Mouse (Mus musculus) kidney, postnatal 0 days (tissue): ENCODE results near the gene Abcc10. TPM values are rescaled to one million over a fixed set of nuclear protein-coding genes. Genes with fewer than 3 reads are reported as not detected.

ENCODE experiments used
- ATAC-seq: fragments of 200-750 bp; cut with Nextera tagmentation; replicated peaks from 2 replicates; pipeline ENCODE4 v1.8.0; 2017; ENCODE audit warnings: low read depth, moderate number of reproducible peaks, moderate TSS enrichment, moderate library complexity; ENCODE audit not compliant: low FRiP score
- DNase-seq: peaks from one replicate; pipeline ENCODE4 v3.0.0-alpha.2; 2016; ENCODE audit warnings: low spot score
- H3K27ac ChIP-seq: fragments of 300-500 bp; sonication (generic); 2 replicates; pipeline ENCODE4 v1.5.1; 2014; ENCODE audit warnings: mild to moderate bottlenecking
- H3K27me3 ChIP-seq: fragments of 300-500 bp; sonication (generic); 2 replicates; pipeline ENCODE4 v1.6.1; 2014; ENCODE audit warnings: low read length, mixed read lengths; ENCODE audit not compliant: insufficient read depth
- H3K36me3 ChIP-seq: fragments of 300-500 bp; sonication (generic); 2 replicates; pipeline ENCODE4 v1.6.1; 2014; ENCODE audit warnings: low read length, mixed read lengths; ENCODE audit not compliant: insufficient read depth
- H3K4me1 ChIP-seq: fragments of 300-500 bp; sonication (generic); replicated peaks from 2 replicates; pipeline ENCODE4 v1.6.1; 2014; ENCODE audit warnings: antibody characterized with exemption, low read length, mixed read lengths; ENCODE audit not compliant: insufficient read depth
- H3K4me2 ChIP-seq: fragments of 300-500 bp; sonication (generic); 2 replicates; pipeline ENCODE4 v1.6.1; 2014; ENCODE audit warnings: mild to moderate bottlenecking, low read length, moderate library complexity, mixed read lengths
- H3K4me3 ChIP-seq: fragments of 300-500 bp; sonication (generic); replicated peaks from 2 replicates; pipeline ENCODE4 v1.5.1; 2014; ENCODE audit warnings: low read depth, low read length
- H3K9ac ChIP-seq: fragments of 300-500 bp; sonication (generic); 2 replicates; pipeline ENCODE4 v1.6.1; 2014; ENCODE audit warnings: low read depth, low read length
- H3K9me3 ChIP-seq: fragments of 300-500 bp; sonication (generic); replicated peaks from 2 replicates; pipeline ENCODE4 v1.6.1; 2016; ENCODE audit warnings: low read length, inconsistent platforms, mixed read lengths
- CTCF ChIP-seq: IDR thresholded peaks from 2 replicates; pipeline ENCODE4 v1.5.1; 2016; ENCODE audit warnings: antibody characterized with exemption, low read depth, mild to moderate bottlenecking, moderate library complexity
- WGBS: fragments of 180-500 bp; shearing (Covaris S2); extraction: QIAGEN DNeasy Blood & Tissue Kit; methylation state at CpG from one replicate; pipeline ENCODE4 v1.1.7; 2014; 5-methylcytosine and 5-hydroxymethylcytosine counted together
- polyA plus RNA-seq: library from polyadenylated mRNA; unstranded; fragments of >200 nt; fragmentation: Nextera tagmentation; extraction: Ambion mirVana; gene quantifications from 2 replicates; pipeline ENCODE4 v1.2.1, GENCODE M21; 2015

Abcc10 gene
- polyA plus RNA-seq, 1 experiment from 2014 or later = 5.4 TPM

GRCm38 (mm10) chr17:46327413-46327905, 693 bp downstream of the Abcc10 start:
- no peaks in the 10 kb centered on the region for H3K27me3 ChIP-seq
- no peaks in the 10 kb centered on the region for H3K9me3 ChIP-seq
- H3K27ac ChIP-seq = peak overlapping the region; percentile 89
- ATAC-seq (no peak), DNase-seq (no peak)
- H3K4me3 ChIP-seq = peak overlapping the region; percentile 66
- under 1% methylated on average over 27 of the region's 27 CpGs for WGBS
- peak overlapping the region; percentile 79 for H3K9ac ChIP-seq
- no peaks in the 10 kb centered on the region; the same call in 1 of the 2 replicates for H3K4me1 ChIP-seq
- no peak for TF ChIP-seq CTCF
- peak overlapping the region; percentile 81 for H3K4me2 ChIP-seq
- 0 out of 2 replicates have a peak, but pooled peaks cover 2% of the 10 kb centered on the region for H3K36me3 ChIP-seq

- no peaks in the 10 kb centered on the region for H3K27me3 ChIP-seq
- no peak overlapping the region for H3K4me2 ChIP-seq
- DNase-seq = no peak
- no peak overlapping the region for H3K4me3 ChIP-seq
- 0 out of 2 replicates have a peak, but pooled peaks cover 2% of the 10 kb centered on the region for H3K36me3 ChIP-seq
- H3K4me1 ChIP-seq = no peaks in the 10 kb centered on the region; the same call in 1 of the 2 replicates
- TF ChIP-seq CTCF = no peak
- 87% methylated on average over 14 of the region's 14 CpGs for WGBS
- no peak overlapping the region for H3K27ac ChIP-seq
- no peak for ATAC-seq
- no peaks in the 10 kb centered on the region for H3K9me3 ChIP-seq
- no peak overlapping the region for H3K9ac ChIP-seq
Observed at GRCm38 (mm10) chr17:46322046-46322823, 5.9 kb downstream of the Abcc10 start.

- 50% methylated on average over 6 of the region's 6 CpGs for WGBS
- Histone ChIP-seq H3K27me3 (no peaks in the 10 kb centered on the region), H3K4me3 (no peak overlapping the region), H3K9me3 (no peaks in the 10 kb centered on the region), H3K36me3 (0 out of 2 replicates have a peak, but pooled peaks cover 2% of the 10 kb centered on the region), H3K4me2 (no peak overlapping the region), H3K27ac (no peak overlapping the region), H3K4me1 (no peaks in the 10 kb centered on the region), H3K9ac (no peak overlapping the region)
- ATAC-seq (no peak), DNase-seq (no peak)
- no peak for TF ChIP-seq CTCF
Observed at GRCm38 (mm10) chr17:46320492-46320891, 7.7 kb downstream of the Abcc10 start.

DNA sequence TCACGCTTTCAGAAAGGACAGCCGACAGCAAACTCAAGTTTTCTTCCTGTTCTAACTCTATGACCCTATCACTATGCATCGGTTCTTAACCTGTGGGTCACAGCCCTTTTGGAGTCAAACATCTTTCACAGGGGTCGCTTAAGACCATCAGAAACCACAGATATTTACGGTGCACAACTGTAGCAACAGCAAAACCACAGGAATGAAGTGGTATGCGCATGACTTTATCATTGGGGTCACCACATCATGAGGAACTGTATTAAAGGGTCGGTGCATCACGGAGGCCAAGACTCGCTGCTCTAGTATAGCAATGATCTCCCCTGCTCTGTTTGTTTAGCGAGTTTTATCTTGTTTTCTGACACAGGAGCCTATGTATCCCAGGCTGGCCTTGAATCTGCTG, 12.3 kb downstream of the Abcc10 start:
- no peak for TF ChIP-seq CTCF
- Histone ChIP-seq H3K4me2 (no peak overlapping the region), H3K27ac (no peak overlapping the region), H3K4me1 (no peaks in the 10 kb centered on the region), H3K9ac (no peak overlapping the region), H3K9me3 (no peaks in the 10 kb centered on the region), H3K36me3 (no peaks in the 10 kb centered on the region), H3K27me3 (no peaks in the 10 kb centered on the region), H3K4me3 (no peak overlapping the region)
- ATAC-seq = no peak
- 82% methylated on average over 10 of the region's 10 CpGs for WGBS
- DNase-seq = no peak

GRCm38 (mm10) chr17:46313135-46313715, 14.9 kb downstream of the Abcc10 start:
- ATAC-seq (no peak), DNase-seq (no peak)
- Histone ChIP-seq H3K4me1 (no peaks in the 10 kb centered on the region), H3K27me3 (no peaks in the 10 kb centered on the region), H3K9me3 (no peaks in the 10 kb centered on the region), H3K4me2 (no peak overlapping the region), H3K27ac (no peak overlapping the region), H3K9ac (no peak overlapping the region), H3K36me3 (no peaks in the 10 kb centered on the region), H3K4me3 (no peak overlapping the region)
- no peak for TF ChIP-seq CTCF
- 77% methylated on average over 9 of the region's 9 CpGs for WGBS

- Histone ChIP-seq H3K27me3 (no peaks in the 10 kb centered on the region), H3K4me2 (no peak overlapping the region), H3K36me3 (no peaks in the 10 kb centered on the region), H3K27ac (no peak overlapping the region), H3K9me3 (no peaks in the 10 kb centered on the region), H3K4me3 (no peak overlapping the region), H3K4me1 (no peaks in the 10 kb centered on the region), H3K9ac (no peak overlapping the region)
- no peak for TF ChIP-seq CTCF
- DNase-seq (no peak), ATAC-seq (no peak)
- WGBS = 79% methylated on average over 10 of the region's 10 CpGs
Observed at GRCm38 (mm10) chr17:46310515-46310914, 17.6 kb downstream of the Abcc10 start.
